Mouse (Mus musculus) urinary bladder, adult 2 months (tissue): ENCODE measurements around the gene Vinac1. TPM values are rescaled to one million over a fixed set of nuclear protein-coding genes. Genes with fewer than 3 reads are reported as not detected.

ENCODE experiments used
- DNase-seq: peaks from one replicate; pipeline ENCODE4 v3.0.0; 2022; ENCODE audit warnings: low spot score
- polyA plus RNA-seq: library from polyadenylated mRNA; depleted of rRNA; stranded (reverse); fragments of >200 nt; gene quantifications from 2 replicates; pipeline ENCODE4 v1.2.3, GENCODE M21; 2012; rRNA removed

Gene Vinac1
- 0.13 and 0.17 TPM in 2 replicates for polyA plus RNA-seq

DNA sequence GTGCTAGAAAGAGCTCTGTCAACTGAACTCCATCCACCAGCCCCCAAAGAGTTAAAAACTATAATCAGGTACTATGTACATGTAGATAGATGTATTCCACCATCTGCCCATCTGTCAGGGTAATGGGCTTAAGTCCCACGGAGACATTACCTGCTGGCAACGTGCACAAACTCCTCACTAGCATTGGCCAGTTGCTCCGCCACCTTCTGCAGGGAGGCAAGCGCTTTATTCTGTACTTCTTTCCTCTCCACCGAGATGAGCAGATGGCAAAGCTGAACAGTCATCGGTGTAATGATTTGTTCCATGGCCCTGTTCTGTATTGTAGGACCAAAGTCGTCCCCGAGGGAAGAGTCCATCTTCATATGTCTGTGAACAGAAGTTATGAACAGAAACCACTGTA lies at the start of gene Vinac1:
Gene Vinac1, minus strand, starts transcription at position 362 of the 400 bp plus-strand sequence.
- DNase-seq = no peak

DNA sequence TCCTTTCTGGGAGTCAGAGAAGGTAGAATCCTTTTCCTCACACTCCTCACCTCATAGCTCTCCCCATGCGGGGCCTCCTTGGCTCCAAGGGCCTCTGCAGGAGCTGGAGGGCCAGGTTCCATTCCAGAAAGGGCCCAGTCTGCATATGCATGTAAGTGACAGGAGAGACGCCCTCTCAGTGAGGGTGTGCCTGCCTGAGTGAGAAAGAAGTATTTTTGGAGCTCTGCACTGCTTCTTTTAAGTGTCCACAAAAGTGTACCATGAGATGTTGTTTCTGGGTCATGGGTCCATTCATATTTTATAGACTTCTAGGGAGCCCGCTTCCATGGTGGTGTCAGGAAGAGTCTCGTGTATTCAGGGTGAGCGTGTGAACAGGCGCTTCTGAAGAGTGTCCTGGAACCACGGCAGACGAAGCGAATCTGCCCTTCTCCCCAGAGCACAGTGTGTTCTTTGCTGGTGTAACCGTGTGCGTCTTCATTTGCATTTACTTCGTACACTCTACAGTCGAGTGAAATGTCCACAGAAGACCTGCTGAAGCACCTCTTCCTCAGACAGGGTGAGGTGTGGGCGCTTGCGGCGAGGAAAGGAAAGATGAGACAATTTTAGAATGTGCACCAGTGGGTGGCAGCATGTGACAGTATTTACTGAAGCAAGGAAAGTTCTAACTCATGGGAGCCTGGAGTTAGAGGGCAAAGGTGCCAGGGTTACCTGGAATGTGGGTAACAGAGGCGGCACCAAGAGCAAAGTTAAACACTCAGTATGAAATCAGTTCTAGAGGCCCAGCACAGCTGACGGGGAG lies 46.2 kb upstream of the Vinac1 start:
- DNase-seq = no peak

DNA sequence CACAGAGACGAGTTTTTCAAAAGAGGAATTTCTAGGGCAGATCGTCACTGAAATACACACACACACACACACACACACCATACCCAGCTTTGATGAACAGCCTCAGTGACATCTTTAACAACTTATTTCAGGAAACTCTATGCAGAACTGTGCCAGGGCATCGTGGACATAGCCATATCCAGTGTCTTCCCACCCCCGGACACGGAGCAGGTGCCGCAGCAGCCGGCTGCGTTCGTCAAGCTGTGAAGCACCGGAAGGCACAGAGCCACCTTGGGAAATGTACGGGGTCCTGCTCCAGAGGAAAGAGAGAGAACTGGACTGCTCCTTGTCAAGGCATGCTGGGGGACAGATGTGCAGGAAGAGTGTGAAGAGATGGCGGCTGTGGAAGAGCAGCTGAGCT lies 44.8 kb upstream of the Vinac1 start:
- no peak for DNase-seq

- DNase-seq = no peak
These were observed 42.4 kb upstream of the Vinac1 start for GRCm38 (mm10) chr2:129090370-129090769.

DNA sequence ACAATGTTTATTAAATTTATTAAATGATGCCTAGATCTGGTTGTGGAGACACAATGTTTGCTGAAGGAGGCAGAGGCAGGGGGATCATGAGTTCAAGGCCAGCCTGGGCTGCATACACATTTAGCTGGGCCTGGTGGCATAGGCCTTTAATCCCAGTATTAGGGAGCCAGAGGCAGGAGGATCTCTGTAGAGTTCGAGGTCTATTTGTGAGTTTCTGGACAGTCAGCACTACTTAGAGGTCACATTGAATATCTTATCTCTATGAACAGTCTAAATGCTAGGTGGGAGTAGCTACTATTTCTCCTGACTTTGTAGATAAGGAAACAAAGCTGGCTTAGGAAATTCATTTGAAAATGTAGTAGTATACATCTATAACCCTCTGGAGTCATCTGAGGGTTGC lies 39.5 kb upstream of the Vinac1 start:
- DNase-seq = no peak

DNA sequence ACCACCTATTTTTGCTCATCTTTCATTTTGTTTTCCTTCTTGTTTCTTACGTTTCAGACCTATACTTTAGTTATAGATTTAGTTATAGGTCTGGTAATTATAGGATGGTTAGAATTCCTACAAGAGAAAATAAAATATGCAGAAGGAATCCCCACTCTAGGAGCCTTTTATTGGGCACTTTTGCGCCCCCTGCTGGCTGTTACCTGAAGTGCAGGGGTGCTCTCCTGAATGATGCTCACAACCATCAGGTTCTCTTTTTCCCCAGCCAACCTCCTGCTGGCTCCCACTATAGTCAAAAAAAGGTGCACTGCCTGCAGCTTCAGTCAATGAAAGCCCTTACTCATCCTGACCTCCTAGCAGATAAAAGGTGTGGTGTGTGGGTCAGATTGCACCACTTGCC lies 37.0 kb upstream of the Vinac1 start:
- DNase-seq = no peak

GRCm38 (mm10) chr2:129083514-129083913 lies 35.5 kb upstream of the Vinac1 start:
- DNase-seq = no peak

DNA sequence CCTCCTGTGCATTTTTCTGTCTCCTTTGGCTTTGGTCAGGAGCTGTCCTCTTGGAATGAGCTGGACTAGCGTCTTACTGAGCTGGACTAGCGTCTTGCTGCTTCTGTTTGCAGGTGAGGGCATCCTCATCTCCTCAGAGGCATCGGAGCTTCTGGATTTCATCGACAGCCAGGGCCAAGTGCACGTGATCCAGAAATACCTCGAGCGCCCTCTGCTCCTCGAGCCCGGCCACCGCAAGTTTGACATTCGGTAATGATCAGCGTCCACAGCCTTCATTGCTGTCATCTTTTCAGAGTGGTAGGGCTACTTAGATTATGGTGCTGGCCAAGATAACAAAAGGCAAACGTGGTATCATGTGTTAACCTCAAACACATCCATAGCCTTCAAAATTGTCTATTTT lies 33.1 kb upstream of the Vinac1 start:
- DNase-seq = no peak

DNA sequence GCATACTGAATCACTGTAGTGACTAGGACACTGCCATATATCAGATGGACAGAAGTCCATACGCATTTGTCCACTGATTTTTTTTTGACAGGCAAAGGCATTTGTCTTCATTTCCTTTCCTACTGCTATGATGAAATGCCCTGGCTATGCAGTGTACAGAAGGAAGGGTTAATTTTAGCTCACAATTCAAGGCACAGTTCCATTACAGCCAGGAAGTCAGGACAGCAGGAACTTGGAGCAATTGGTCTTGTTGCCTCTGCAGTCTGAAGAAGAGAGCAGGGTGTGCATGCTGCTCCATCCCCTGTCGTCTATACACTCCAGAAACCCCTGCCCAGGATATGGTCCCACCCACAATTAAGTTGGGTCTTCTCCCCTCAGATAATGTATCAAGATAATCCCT lies 31.2 kb upstream of the Vinac1 start:
- DNase-seq = no peak

DNA sequence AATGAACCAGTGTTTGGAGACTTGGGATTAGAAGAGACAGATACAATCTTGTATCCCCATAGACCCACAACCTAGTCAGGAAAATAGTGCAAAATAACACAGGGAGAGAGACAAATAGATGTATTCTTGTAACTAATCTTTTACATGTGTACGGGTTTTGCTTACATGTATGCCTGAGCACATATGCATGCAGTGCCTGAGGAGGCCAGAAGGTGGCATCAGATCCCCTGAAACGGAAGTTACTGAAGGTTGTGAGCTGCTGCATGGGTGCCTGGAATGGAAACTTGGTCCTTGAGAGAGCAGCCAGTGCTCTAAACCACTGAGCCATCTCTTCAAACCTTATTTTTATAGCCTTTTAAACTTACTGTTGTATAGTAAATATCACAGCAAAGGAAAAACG lies 30.3 kb upstream of the Vinac1 start:
- DNase-seq = no peak

- DNase-seq = no peak
These were observed 22.3 kb upstream of the Vinac1 start for GRCm38 (mm10) chr2:129070296-129070695.

DNA sequence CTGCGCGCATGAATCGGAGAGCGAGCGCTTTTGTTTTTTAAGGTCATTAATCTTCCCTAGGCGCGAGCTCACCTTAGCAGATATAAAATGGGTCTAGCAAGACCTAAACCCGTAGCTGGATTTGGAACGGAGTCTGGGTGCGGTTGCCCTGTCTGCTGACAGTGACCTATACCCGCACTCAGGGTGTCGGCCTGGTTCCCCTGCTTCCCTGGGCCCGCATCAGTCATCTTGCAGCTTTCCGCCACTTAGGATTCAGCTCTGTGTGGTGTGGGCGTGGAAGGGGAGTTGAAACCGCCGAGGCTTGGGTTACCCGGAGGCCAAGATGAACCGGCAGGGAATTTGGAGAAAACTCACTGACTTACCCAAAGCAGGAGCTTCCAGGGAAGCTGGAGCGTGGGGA lies 18.4 kb upstream of the Vinac1 start:
- DNase-seq = peak; percentile 39

DNA sequence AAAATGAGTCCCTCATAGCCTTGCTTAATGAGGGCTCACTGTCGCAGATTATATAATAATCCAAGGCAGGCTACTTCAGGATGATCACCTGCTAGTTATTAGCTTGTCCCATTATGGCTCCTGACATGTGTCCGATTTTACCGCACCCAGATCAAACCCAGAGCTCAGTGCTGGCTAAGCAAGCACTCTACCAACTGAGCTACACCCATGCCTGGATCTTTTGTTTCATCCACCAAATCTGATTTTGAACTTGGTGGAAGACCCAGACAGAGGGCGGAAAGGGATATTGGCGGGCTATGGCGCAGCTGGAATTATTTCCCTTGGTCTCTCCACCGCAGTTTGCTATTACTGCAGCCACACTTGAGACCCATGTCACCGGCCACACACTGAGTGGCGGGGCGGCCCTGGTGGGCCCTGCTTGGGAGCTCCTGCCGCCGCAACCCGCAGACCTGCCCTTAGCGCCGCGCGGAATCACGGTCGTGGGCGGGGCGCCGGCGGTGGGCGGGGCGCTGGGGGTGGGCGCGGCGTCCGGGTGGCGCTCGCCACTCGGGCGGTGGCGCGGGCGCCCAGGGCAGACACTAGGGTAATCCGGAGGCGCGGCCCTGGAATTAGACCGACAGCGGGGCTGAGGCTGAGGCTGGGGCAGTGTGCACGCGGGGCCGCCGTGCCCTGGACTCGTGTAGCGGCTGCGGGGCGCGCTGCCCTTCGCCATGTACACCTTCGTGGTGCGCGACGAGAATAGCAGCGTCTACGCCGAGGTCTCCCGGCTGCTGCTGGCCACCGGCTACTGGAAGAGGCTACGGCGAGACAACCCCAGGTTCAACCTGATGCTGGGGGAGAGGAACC lies 17.7 kb upstream of the Vinac1 start, which contains the start of gene Ttl:
Gene Ttl, plus strand, starts transcription at position 506 of the 846 bp plus-strand sequence.
- DNase-seq = peak; percentile 74

DNA sequence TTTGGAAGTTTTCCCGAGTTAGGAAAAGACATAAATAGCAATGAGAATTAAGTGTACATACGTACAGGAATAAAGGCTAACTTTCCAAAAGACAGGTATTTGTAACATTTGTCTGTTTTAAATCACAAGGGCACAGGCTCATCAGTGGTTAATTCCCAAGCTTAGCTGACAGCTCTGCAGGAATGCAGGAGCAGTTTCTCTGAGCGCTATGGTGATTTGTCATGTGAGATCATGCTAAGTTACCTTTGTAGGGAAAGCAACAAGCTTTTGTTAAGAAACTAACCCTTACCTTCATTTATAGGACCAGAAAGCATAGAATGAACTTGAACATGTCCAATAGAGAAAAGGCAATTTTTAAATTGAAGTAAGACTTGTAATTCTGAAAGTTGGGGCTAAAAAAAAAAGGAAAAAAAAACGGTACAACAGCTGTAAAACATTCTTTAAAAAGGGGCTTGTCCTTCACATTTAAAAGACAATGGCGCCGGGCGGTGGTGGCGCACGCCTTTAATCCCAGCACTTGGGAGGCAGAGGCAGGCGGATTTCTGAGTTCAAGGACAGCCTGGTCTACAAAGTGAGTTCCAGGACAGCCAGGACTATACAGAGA lies 13.6 kb upstream of the Vinac1 start:
- DNase-seq = no peak

DNA sequence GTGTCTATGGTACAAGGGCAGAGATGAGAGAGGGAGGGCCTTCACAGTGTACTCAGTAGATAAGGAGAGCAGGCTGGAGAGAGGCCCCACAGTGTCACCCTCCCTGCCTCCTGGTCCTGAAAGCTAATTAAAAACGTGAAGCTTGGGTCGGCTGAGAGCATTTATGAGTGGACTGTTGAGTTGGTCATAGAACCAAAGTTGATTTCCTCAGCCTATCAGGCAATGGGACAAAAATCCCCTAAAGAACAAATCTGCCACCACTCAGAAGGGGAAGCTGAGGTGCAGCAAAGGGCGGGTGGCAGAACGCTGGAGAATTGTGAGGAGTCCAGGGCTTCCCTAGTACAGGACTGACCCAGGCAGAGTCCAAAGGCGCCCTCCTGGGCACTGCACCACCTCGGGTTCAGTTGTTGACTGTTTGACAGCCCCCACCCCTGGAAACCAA lies 10.0 kb upstream of the Vinac1 start:
- DNase-seq = no peak

DNA sequence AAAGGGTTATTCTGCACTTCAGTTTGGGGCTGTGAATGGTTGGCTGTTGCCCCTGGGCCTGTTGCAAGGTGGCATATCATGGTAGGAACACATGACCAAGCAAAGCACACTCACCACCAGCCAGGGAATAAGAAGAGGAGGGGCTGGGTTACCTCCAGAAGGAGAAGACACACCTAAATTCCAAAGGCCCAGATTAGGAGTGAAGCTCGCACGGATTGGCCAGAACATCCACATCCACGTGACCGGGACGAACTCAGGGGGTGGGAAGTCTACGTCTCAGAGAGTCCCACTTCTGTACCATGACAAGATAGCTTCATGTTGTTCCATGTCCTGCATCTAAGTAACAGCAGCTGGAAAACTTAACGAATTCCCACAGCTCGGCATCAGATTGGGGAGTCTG lies 9.3 kb upstream of the Vinac1 start:
- DNase-seq = no peak

- no peak for DNase-seq
These were observed 8.6 kb upstream of the Vinac1 start for GRCm38 (mm10) chr2:129056597-129056996.

DNA sequence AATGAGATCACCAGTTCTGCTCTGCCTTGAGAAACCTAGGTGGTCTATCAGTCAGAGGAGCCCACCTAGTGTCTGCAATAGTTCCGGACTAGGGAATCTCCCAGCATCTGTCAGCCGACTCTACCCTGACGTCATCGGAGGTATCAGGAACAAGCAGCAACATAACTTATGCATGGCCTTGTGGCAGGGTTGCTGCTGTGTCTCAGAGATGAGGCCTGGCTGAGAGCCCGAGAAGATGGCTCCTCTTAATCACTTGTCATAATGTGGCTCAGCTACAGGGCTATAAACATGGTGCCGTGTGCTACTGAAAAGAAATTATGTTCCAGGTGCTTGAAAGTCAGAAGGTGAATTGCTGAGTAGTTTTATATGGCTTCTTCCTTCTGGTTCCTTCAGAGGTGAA lies 7.8 kb upstream of the Vinac1 start:
- DNase-seq = no peak

GRCm38 (mm10) chr2:129052451-129052983 lies 4.5 kb upstream of the Vinac1 start:
- DNase-seq = no peak

GRCm38 (mm10) chr2:129046846-129047196 lies 1.2 kb downstream of the Vinac1 start:
- DNase-seq = no peak

DNA sequence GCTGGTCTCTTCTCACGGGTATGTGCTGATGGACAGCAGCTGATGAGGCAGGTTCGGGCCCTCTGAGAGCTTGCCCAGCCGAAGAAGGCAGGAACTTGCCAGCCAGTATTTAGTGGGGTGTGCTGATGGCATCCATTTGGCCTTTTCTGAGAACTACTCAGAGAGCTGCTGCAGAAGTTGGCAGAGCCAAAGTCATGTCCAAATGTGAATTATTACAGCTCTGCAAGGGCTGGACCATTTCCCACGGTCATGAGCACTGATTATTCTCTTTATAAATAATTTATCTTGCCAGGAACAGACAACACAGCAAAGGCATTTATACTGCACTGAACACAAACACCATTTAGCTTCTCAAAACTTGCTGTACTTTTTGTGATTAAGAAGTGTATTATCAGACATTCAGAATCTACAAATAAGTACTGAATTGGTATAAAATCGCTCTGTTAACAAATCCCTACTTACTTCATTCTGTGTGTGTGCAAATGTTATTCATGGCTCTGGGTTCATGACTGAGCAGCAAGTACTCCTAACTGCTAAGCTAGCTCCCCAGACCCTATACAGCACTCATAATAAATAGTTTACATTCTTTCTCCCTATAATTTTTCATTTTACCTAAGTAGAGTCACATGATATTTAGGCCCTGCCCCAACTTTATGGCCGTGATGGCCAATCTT lies 1.7 kb downstream of the Vinac1 start:
- no peak for DNase-seq

DNA sequence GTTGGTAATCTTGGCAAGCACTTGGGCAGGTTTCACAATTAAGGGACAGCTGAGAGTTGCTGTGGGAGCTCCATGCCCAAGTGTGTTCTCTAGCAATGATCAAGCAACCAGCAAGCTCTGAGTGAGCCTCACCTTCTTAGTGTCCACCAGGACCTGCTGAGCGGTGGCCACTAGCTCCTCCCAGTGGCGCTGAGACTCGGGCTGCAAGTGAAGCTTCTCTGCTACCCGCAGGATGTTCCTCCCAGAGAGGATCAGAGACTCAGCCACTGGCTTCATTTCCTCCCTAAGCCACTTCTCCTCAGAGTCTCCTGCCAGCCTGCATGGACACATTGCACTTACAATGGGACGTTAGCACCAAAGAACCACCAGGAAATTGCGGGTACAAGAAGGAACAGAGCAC lies 7.4 kb downstream of the Vinac1 start:
- DNase-seq = no peak
